Mouse (Mus musculus) brown adipose tissue, adult 24 weeks (tissue): ENCODE data around the gene C2cd6. TPM values are rescaled to one million over a fixed set of nuclear protein-coding genes. Genes with fewer than 3 reads are reported as not detected.

Experiments used
- H3K27ac ChIP-seq: fragments of 200-500 bp; replicated peaks from 2 replicates; pipeline ENCODE4 v1.5.1; 2012; ENCODE audit warnings: low read depth, mild to moderate bottlenecking, low read length
- H3K4me1 ChIP-seq: fragments of 200-500 bp; 2 replicates; pipeline ENCODE4 v1.6.1; 2012; ENCODE audit warnings: low read length, mixed read lengths; ENCODE audit not compliant: control insufficient read depth, insufficient read depth, insufficient read length
- H3K4me3 ChIP-seq: fragments of 200-500 bp; 2 replicates; pipeline ENCODE4 v1.5.1; 2012; ENCODE audit warnings: low read depth, mild to moderate bottlenecking, low read length, moderate library complexity; ENCODE audit not compliant: insufficient read depth
- polyA plus RNA-seq: library from polyadenylated mRNA; stranded (reverse); fragments of >200 nt; gene quantifications from 2 replicates; pipeline ENCODE4 v1.2.4, GENCODE M21; 2012; ENCODE audit not compliant: missing spikeins, insufficient read depth, insufficient read length

Gene C2cd6
- not detected in 2 replicates for polyA plus RNA-seq

DNA sequence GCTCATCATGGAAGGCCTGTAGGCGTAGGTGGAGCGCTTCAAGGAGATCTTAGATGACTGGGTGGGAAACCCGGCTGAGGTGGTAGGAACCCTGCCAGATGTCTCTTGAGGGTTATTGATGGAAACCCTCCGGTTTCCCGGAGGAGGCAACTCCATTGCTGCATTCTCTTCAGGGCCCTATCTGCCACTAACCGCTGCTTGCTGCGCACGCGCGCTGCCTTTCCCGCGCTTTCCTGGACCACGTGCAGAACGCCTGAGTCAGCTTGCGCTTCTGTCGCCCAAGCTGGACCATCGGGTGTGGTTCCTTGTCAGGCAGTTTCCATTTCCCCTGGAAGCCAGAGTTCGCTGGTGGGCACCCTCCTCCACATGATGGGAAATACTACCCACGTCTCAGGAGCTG, at the start of gene C2cd6:
Gene C2cd6, minus strand, starts transcription at position 196 of the 400 bp plus-strand sequence.
- Histone ChIP-seq H3K4me1 (no peaks in the 10 kb centered on the region), H3K4me3 (no peak within 1 kb of the TSS), H3K27ac (no peak within 1 kb of the TSS)

- Histone ChIP-seq H3K4me1 (no peaks in the 10 kb centered on the region), H3K27ac (no peak overlapping the region), H3K4me3 (no peak overlapping the region)
These were observed 48.1 kb upstream of the C2cd6 start for GRCm38 (mm10) chr1:59142809-59143208.

DNA sequence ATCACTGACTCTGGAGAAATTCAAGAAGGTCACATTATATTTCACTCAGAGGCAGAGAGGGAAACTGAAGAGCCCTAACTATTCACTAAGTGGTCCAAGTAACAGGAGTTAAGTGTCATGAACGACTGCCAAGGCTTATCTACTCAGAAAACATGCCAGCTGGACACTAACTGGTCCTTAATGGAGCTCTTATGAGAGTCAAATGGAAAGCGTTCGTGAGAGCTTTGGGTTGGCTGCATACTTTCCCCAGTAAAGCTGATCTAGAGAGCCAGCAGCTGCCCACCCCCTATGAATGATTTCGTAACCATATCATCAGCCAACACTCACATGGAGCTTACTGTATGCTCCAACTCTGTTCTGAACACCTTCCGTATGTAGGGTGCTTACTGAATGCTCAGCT, 39.7 kb upstream of the C2cd6 start:
- H3K4me3 ChIP-seq: no peak overlapping the region

GRCm38 (mm10) chr1:59128879-59129278, 34.2 kb upstream of the C2cd6 start:
- H3K4me1 ChIP-seq: no peaks in the 10 kb centered on the region

More for the DNA sequence above, 39.7 kb upstream of the C2cd6 start:
- Histone ChIP-seq H3K4me1 (no peaks in the 10 kb centered on the region), H3K27ac (no peak overlapping the region)

GRCm38 (mm10) chr1:59125558-59125957, 30.9 kb upstream of the C2cd6 start:
- H3K4me3 ChIP-seq: no peak overlapping the region
- no peak overlapping the region for H3K27ac ChIP-seq
- no peaks in the 10 kb centered on the region for H3K4me1 ChIP-seq

More at GRCm38 (mm10) chr1:59128879-59129278, 34.2 kb upstream of the C2cd6 start:
- H3K27ac ChIP-seq: no peak overlapping the region
- no peak overlapping the region for H3K4me3 ChIP-seq

DNA sequence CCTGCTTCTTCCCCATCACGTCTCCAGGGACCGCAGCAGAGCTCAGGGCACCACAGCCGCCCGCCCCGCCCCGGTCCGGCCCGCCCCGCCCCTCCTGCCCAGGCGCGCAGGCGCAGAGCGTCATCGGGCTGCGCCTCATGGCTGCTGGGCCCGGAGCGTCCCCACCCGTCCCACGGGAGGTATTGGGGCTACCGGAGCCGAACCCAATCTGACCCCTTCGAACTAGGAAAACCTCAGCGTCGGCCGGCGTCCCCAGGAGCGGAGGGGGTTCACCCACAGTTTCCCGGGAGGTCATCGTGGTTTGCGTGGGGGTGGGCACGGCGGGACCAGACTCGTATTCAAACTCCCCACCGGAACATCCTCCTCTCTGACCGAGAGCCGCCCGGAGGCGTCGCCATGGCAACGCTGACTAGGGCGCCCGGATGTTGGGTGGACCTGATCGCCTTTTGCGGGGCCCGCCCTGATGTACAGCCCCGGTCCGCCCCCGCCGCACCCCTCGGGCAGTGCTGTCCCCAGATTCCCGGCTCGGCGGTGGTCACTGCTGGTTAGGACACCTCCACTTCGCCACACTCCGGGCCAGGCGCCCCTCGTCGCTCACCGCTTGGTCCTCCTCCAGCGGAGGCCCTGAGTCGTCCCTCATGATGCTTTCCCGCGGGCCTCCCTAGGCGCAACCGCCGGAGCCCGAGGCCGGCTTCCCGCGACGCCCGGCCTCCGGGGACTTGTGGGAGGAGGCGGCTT, 25.2 kb upstream of the C2cd6 start, which contains the start of gene Tmem237:
Gene Tmem237, minus strand, starts transcription at position 689 of the 738 bp plus-strand sequence.
- H3K27ac ChIP-seq: peak within 1 kb of the TSS; percentile 92

DNA sequence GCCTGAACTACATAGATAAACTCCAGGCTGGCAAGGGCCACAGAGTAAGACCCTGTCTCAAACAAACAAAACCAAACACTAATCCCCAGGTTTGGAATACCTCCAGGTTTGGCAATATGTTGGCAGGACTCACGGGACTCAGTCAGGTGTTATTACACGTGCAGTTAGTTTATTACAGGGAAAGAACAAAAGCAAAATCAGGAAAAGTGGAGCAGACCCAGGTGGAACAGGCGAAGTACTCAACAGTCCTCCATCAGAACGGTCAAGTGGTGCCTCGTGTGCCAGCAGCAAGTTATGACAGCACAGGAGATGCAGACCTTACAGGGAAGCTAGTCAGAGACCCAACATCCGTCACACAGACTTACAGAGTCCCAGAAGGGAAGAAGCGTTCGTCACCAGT, 15.8 kb upstream of the C2cd6 start:
- Histone ChIP-seq H3K27ac (no peak overlapping the region), H3K4me1 (no peaks in the 10 kb centered on the region), H3K4me3 (no peak overlapping the region)

More for the DNA sequence above, 25.2 kb upstream of the C2cd6 start, which contains the start of gene Tmem237:
- Histone ChIP-seq H3K4me1 (no peaks in the 10 kb centered on the region), H3K4me3 (peak within 1 kb of the TSS; percentile 98)

DNA sequence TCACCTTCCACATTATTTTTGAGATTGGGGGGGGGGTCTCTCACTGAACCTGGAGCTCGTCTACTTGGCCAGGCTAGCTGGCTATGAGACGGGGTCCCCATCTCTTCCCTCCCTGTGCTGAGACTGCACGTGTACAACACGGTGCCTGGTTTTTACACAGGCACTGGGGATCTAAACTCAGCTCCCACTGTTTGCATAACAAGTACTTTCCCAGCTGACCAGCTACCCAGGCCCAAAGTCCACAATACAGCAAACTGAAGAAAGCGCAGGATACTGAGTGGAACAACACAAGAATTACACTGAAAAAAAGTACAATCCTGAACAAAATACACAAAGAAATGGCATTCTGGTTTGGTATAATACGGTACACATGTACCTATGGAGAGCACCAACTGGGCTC, 7.4 kb upstream of the C2cd6 start:
- no peak overlapping the region for H3K27ac ChIP-seq
- H3K4me1 ChIP-seq: no peaks in the 10 kb centered on the region
- H3K4me3 ChIP-seq: no peak overlapping the region

DNA sequence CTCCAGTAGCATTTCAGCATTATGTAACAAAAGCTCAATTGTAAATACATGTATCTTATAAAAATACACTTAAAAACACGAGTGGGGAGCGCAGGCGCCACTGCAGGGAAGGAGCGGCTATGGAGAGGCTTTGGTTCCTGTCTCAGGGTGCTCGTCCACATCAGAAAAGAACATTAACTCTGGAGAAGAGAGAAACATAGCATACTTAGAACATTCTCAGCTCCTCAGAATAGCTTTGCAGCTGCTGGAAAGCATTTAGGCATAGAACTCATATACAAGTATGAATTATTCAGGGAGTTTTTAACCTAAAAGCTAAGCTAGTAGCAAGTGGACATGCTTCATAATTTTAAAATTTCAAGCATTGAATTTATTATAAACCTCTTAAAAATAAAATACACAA, 6.3 kb upstream of the C2cd6 start:
- Histone ChIP-seq H3K4me1 (no peaks in the 10 kb centered on the region), H3K4me3 (no peak overlapping the region), H3K27ac (no peak overlapping the region)

DNA sequence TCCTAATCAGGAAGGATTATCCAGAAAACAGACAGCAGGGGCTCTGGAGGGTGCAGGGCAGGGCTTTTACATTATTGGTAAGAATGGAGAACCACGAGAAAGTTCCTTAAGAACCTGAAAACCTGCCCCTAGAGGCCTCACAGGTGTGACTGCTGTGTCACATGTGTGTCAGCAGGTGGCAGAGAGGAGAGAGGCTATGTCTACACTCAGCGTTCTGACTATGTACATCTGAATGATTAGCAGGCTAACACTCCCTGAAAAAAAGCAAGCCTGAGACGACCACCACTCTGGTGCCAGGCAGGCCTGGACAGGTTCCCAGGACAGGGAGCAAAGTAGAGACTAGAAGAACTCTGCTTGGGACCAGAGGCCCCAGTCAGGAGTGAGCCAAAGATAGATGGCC, 23.8 kb downstream of the C2cd6 start:
- Histone ChIP-seq H3K27ac (no peak overlapping the region), H3K4me3 (no peak overlapping the region), H3K4me1 (no peaks in the 10 kb centered on the region)

- Histone ChIP-seq H3K4me1 (no peaks in the 10 kb centered on the region), H3K4me3 (no peak overlapping the region), H3K27ac (no peak overlapping the region)
These were observed 26.7 kb downstream of the C2cd6 start for GRCm38 (mm10) chr1:59067976-59068375.

DNA sequence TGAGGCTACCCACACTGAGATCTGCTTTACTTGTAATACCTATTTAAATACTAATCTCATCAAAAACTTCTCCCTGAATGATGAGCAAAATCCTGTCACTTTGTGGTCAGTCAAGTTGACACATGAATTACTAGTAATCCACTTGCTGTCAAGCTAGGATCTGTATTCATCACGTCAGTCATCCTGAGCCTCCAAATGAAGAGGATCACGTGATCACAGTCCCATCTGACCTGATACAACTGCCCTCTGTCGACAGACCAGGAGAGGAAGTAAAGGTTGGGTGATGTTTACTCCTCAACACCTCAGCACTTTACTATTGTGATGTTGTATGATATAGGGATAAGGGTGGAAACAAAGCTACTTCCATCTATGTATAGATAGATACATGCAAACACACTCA, 31.0 kb downstream of the C2cd6 start:
- Histone ChIP-seq H3K4me3 (no peak overlapping the region), H3K27ac (no peak overlapping the region), H3K4me1 (no peaks in the 10 kb centered on the region)

GRCm38 (mm10) chr1:59056955-59057354, 37.7 kb downstream of the C2cd6 start:
- no peak overlapping the region for H3K27ac ChIP-seq

GRCm38 (mm10) chr1:59051306-59051705, 43.4 kb downstream of the C2cd6 start:
- H3K27ac ChIP-seq: no peak overlapping the region
- no peaks in the 10 kb centered on the region for H3K4me1 ChIP-seq
- no peak overlapping the region for H3K4me3 ChIP-seq

More at GRCm38 (mm10) chr1:59056955-59057354, 37.7 kb downstream of the C2cd6 start:
- no peaks in the 10 kb centered on the region for H3K4me1 ChIP-seq
- H3K4me3 ChIP-seq: no peak overlapping the region

- H3K4me3 ChIP-seq: no peak overlapping the region
- no peak overlapping the region for H3K27ac ChIP-seq
- H3K4me1 ChIP-seq: no peaks in the 10 kb centered on the region
These were observed 57.0 kb downstream of the C2cd6 start for GRCm38 (mm10) chr1:59037723-59038122.

- H3K27ac ChIP-seq: no peak overlapping the region
- H3K4me3 ChIP-seq: no peak overlapping the region
- H3K4me1 ChIP-seq: no peaks in the 10 kb centered on the region
These were observed 73.1 kb downstream of the C2cd6 start for GRCm38 (mm10) chr1:59021556-59021955.
